Mouse (Mus musculus) ovary, postnatal 10 days (tissue): Measurements from ENCODE around the gene Cep104.

Source experiments
- DNase-seq: peaks from one replicate; pipeline ENCODE4 v3.0.0; 2022; ENCODE audit warnings: low spot score

Gene Cep104

DNA sequence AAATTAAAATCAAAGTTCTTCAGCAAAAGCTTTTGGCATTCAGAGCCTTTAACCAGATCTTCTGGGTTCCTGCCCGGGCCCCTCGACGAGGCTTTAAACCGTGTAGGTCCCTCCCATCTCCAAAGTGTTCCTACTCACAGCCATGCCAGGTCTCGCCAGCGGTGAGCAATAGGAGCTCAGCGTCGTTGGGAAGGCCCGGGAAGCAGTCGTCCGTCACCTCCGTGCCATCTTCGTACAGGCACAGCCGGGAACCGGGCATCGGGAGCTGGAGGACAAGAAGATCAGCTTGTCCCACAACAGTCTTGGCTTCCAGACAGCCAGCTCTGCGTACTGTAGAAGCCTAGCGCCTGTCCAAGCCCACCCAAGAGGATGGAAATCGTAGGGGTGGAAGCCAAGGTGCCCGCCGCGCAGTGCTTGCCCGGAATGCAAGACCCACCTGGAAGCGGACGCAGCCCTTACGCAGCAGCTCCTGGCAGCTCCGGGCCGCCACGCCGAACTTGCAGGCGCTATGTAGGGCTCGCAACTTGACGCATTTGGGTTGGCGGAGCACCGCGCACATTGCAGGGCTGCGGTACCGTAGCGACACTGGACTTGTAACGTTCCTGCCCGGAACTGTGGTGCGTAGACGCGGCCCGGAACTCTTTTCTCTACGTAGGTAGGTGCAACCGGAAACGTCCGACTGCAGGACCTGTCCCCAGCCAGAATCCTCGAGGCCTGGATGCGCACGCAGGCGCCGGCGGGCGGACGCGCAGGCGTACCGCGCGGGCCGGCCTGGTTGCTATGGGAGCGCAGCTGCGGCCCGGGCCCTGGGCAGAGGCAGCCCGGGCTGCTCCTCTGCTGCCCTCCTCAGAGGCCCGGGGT lies at the start of gene Cep104, which contains the start of gene Dffb:
TSS of gene Cep104 (plus strand) at position 764 of the 861 bp plus-strand sequence.
TSS of gene Dffb (minus strand) at position 696 of the 861 bp plus-strand sequence.
- peak; percentile 98 for DNase-seq

DNA sequence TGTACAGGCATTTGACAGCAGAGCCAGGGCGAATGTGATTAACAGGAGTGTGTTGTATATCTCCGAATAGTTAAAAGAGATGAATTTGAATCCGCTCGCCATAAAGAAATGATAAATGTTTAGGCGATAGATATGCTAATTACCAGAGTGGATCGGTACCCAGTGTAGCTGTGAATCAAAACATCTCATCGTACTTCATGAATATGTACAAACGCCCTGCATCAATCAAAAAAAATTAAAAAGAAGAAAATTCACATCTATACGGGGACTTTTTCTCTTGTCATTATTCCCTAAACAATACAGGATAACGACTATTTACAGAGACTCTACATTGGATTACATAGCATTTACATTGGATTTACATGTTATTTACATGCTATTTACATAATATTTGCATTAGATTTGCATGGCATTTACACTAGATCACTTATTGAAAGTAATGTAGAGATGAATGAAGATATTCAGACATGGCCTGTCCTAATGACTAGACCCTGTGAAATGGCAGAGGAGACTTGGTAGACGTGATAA lies 46.2 kb upstream of the Cep104 start:
- no peak for DNase-seq

DNA sequence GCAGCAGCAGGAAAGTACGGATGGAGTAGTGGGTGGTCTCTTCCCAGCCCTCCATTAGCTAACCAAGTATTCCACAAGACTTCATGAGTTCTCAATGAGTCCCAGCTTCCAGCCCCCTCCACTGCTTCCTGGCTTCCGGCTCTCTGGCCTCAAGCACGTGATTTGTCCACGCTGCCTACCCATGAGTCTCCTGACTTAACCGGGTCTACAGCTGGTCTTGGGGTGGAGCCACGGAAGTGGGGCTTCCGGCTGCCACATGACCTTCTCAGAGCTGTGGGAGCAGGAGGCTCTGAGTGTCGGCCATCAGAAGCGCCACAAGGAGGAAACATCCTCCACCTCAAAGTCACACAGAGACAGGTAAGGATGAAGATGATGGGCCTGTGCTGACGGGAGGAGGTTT lies 45.6 kb upstream of the Cep104 start:
- DNase-seq, result no peak

DNA sequence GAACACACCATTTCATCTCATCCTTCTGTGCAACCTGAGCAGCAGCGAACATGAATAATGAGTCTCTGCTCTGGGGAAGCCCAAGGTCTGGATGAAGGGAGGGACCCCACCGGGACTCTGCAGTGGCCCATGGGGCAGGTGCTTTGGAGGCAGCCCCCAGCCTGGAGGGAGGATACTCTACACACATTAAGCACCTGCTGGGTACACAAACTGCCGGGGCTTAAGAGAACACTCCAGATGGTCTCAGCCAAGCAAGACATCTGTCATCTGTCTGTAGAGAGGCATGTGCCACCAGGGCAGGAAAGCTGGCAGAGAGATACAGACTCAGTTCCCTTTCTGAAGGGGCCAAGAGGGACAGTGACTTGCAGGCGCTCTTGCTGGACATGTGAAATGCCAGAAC lies 45.1 kb upstream of the Cep104 start:
- DNase-seq, result no peak

DNA sequence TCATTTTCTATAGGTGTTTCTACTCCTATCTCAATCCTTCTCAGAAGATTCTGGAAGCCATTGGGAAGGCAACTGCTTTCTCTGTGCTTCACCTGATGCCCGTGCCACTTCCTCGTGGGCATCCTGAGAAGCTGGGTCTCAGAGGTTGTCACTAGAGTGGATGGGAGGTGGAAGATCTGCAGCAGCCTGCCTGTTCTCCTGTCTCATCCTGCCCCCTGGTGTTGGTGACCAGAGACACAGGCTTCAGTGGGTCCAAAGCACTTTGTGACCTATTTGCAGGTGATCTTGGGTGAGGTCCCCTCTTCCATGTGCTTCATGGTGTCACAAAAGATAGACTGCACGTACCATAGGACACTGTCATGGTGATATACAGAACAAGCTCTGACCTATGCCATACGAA lies 31.8 kb upstream of the Cep104 start:
- no peak for DNase-seq

DNA sequence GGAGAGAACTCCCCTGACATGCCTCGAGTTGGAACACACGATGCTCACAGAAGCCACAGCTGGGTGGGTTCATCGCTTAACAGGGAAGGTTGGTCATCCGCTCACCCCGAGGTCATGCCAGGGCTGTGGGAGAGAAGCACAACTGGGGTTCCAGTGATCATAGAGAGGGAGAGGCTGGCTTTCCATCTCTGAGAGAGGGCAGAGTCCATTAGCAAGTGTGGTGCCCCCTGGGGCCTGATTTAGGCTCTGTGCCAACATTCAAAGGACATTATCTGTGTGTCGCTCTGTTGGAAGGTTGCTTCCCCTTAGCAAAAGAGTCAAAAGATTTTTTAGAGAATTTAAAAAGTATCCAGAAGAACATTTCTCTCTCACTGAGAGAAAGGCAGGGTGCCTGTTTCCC lies 30.7 kb upstream of the Cep104 start:
- DNase-seq, result no peak

DNA sequence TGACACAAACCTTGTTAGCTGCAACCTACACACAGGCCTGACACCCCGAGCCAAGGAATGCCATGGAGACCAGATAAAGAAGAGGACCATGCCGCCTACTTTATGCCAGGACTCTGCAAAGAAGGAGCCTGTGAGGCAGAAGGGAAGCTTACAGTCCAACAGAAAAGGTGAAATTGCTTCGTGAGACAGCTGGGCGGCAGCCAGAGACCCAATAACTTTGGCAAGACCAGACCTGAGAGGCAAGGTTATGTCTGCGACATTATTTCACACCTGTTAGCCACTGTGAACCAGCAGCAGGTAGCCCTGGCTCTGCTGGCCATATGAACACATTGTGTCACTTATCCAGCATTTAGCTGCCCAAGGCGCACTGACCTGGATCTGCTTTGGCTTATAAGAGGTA lies 29.3 kb upstream of the Cep104 start:
- no peak for DNase-seq

DNA sequence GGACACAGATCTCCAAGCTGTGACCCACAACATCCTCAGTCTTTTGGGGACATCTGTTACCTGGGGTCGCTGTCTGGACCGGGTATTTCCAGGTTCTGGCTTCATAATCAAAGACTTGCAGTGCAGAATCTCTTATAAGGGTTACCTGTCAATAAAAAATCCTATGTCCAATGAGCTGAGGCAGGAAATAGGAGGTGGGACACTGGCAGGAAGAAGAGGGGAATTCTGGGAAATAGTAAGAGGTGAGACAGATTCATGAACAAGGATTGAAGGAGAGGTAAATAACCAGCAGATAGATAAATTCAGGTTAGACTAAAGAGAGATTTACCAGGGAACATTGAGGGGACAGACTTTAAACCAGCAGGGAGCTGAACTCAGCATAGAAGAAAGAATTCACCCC lies 24.6 kb upstream of the Cep104 start:
- no peak for DNase-seq

DNA sequence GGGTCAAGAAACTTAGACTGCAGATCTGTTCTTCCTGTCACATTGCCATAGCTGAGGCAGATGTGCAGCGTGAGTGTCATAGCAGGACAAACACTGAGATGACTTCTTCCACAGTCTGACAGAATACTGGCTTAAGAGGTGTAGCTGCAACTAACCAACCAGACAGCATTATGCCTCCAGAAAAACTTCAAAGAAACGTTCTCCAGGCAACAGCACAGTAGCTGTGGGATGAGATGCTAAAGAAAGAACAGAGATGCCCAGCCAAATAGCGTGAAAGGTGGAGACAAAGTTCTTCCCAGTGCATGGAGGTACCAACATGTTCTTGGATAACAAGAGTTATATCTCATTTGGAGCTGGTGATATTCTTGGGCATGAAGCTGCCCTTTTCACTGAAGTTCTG lies 23.8 kb upstream of the Cep104 start:
- DNase-seq, result no peak

DNA sequence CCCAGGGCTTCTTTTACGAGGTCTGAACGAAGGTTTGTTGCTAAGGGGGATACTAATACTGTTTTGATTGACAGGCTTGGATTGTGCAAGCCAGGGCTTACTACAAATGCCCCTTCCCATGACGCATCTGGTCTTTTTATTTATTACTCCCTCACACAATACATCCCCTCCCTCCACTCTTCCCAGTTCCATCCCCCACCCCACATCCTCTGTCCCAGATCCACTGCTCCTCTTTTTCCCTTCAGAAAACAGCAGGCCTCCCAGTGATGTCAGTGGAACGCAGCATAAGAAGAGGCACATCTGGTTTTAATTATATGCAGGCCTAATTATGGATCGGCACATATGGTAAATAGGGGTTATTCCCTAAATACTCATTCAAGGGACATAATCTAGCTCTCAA lies 23.3 kb upstream of the Cep104 start:
- DNase-seq, result no peak

DNA sequence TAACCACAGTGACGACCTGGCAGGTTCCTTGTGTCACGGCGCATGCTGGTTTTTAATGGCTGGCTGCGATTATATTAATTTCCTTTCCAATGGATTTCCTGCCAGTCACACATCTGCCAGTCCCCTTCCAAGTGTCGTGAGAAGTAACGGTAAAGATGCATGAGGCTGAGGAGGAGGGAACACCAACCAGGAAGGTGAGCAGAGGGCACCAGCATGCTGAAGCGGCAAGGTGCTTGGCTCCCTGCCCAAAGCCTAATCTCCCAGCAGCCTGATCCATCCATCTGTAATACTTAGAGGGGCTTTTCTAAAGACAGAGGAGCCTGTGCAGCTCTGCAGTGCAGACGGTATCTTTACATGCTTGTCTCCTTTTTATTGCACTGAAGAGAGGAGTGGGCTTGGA lies 19.3 kb upstream of the Cep104 start:
- no peak for DNase-seq

DNA sequence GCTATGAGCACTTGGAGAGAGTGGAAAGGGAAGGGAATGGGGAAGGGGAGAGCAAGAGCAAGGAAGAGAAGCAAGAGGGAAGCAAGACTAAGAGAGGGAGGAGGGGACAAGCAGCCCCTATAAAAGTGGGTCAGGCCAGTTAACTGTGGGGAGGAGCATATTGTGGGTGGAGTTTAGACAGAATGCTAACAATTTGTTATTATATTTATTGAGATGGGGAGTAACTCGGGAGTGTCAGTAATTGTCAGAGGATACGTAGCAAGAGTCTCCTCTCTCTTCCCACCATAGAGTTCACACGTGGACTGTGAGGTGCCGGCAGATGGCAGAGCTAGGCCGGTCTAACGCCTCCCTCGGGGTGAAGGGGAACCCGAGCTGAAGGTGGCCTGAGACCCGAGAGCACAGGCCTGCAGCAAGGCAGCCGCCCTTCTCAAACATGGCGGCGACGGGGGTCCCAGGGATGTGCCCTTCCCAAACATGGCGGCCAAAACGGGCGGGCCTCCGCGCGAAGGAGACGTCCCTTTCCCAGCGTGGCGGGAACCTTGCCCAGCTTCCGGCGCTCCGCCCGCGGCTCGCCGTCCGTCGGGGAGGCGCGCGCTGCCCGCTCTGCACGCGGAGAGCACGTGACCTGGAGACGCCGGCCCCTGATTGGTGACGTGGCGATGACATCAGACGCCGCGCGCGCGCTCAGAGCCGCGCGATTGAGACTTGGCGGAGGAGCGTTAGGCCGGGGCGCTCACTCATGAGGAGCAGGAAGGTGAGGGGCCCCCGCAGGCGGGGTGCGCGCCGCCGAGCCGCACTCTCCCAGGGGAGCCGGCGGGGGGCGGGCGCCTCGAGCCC lies 18.2 kb upstream of the Cep104 start, which contains the start of gene A430005L14Rik:
TSS of gene A430005L14Rik (plus strand) at position 669 of the 837 bp plus-strand sequence.
- DNase-seq, result peak; percentile 90

DNA sequence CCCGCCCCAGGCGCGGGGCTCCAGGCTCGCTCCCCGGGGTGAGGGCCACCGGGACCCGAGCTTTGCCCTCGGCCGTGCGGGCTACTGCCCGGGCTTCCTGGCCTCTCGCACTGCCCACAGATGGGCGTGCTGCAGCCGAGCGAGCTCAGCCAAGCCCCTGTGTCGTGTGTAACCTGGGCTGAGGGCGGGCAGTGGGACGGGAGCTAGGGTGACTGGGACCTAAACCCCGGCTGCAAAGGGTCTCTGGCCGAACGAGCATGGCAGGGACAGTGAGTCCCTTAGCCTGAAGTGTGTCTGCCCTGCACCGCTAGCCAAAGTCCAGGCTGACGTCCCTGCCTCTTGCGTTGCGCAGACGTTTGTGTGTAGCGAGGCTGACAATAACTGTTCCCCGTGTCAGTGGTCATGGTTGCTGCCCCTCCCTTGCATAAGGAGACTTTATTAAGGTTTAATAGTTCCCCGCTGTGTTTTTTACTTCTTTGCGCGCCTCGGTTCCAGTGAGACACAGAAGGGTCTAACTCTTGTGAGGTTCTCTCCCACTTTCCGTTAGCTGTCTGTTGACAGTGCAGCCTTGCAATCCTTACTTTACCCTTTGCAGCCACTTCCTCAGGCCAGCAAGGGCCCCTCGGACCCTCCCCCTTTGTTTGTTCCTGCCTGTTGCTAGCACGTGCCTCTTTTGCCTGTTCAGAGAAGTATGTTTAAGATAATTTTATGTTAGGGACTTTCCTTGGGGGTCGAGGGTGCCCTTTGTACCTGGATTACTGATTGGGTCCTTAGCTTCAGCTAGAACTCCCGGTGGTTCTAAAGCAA lies 17.3 kb upstream of the Cep104 start:
- no peak for DNase-seq

DNA sequence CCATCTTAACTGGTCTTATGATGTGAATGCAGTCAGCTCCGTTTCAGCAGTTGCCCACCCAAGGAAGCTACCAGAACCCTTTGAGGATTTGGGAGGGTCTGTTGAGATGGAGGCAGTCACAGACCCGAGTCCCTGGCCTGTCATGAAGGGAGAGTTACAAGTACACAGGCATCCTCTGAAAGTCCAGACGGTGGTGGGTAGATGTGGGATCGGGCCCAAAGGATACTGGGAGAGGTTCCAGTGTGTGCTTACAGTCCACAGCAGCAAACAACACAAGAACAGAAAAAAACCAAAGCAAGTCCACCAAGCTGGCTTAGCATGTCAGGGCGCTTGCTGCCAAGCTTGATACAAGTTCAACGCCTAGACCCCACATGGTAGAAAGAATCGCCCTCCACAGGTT lies 12.4 kb upstream of the Cep104 start:
- DNase-seq, result no peak

DNA sequence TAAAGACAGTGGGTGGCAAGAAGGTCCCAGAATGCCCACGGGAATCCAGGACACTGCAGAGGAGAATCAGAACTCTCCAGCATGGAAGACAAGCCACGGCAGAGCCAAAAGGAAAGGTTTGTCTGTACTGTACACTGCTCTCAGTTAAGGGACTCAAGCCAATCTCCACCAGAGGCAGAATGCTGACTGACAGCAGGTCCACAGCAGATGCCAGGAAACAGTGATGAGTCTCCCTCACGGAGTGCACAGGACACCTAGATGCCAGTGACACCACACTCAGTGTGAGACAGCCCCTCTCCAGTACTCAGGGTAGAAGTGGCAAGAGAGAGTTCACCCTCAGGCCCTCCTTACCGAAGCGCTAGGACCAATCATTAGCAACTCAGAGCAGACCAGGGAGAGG lies 8.3 kb upstream of the Cep104 start:
- DNase-seq, result no peak

DNA sequence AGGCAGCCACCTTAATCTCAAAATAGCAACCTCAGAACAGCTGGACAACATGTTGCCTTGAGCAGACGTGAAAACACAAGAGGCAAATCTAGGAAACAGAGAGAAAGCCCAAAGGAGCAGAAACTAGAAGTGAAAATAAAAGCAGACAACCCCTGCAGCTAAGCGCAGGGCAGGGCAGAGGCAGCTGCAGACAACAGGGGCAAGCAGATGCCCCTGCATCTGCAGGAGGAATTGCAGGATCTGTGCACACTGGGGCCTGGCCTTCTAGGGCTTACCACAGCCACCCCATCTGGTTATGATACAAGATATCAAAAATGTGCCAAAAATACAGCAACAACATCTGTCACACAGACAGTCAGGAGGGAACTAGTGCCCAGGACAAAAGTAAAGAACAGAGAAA lies 7.4 kb upstream of the Cep104 start:
- no peak for DNase-seq

DNA sequence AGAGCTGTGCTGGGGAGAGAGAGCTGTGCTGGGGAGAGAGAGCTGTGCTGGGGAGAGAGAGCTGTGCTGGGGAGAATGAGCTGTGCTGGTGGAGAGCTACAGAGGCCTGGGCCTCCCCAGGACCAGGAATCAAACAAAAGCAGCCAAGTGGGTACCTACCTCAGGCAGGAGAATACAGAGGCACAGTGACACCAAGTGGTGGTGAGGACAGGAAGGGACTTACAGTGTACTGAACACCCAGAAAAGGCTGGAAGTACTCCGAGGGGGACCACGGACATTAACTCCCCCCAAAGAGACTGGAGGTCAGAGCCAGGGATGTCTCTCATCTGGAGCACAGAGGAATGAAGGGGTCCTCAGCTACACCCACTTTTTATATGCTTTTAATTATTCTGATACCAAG lies 6.9 kb upstream of the Cep104 start:
- DNase-seq, result no peak

DNA sequence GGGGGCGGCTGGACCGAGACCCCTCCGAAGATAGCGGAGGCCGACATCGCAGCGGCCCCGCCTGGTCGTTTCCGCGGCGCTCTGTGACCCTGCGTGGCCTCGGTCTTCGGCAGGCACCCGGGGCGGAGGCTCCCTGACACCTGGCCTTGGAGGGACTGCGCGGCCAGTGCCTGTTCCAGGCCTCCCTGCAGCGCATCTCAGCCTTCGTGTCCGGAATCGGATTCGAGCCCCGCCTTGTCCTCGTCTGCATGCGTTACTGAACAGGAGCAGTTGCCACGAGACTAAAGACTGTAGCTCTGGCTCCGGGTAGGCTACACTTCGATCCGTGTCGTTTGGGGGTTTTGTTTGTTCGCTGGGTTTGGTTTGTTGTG lies 283 bp downstream of the Cep104 start:
- no peak for DNase-seq

DNA sequence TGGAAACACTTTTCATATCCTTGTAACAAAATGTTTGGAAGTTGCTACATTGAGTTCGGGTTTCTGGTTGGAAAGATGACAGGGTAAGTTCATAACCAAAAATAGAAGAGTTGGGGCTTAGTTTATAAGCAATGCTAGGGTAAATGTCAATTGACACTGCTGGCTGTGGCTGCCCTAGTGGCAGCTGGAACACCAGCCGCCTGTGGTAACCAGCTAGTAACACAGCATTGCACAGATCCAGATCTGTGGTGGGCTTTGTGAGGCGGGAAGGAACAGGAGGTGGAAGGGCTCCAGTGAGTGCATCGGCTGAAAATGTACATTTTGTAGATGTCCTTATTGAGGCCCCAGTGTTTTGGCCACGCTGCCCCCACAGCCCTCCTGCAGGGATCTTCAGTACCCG lies 774 bp downstream of the Cep104 start:
- DNase-seq, result no peak

DNA sequence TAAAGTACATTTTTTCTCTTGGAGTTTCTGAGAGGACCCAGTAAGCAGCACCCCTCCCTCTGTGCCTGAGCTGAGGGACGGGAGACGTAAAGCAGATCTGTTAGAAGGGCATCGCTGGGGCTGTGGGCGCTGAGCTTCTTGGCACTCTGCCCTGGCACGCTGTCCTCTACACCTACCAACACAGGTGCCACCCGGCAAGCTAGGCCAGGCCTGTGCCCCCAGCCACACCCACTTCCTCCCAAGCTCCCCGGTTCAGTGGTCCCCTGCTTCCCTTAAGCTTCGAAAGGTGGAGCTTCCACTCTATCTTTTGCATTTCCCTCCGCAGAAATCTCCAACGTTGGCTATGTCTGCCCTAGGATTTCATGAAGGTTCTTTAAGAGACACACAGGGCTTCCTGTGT lies 4.2 kb downstream of the Cep104 start:
- no peak for DNase-seq

DNA sequence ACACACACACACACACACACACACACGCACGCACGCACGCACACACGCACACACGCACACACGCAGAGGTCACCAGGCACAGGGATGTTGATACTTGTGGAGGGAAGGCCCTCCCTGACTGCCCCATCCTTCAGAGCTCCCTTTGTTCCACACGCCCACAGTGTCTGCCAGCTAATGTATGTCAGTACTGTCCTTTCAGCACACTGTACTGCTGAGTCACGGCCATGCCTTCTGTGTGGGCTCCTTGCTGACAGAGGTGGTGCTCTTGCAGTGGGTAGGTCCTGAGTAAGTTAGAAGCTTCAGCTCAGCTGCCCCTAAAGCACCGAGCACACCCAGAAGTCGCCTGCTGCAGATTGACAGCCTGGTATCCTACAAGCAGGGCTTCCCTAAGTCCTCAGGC lies 5.5 kb downstream of the Cep104 start:
- no peak for DNase-seq

DNA sequence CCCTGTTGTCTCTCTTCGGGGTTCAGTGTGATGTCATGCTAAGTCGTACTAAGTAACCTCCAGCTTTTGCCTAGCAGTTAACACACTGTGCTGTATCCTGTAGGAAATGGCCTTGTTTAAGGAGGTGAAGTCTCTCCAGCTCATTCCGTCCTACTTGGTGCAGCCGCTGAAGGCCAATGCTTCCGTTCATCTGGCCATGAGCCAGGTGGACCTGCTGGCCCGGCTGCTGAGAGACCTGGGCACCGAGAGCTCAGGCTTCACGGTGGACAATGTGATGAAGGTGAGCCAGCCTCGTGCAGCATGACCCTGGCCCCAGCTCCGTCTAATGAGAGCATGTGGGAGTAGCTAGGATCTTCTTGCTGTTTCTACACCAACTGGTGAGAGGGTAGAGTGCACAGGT lies 17.7 kb downstream of the Cep104 start:
- no peak for DNase-seq
